Mouse (Mus musculus) embryonic facial prominence, embryonic 14.5 days (tissue): ENCODE results near the gene Nme8. TPM values are rescaled to one million over a fixed set of nuclear protein-coding genes. Genes with fewer than 3 reads are reported as not detected.

Source experiments
- ATAC-seq: fragments of 200-750 bp; cut with Nextera tagmentation; 2 replicates; pipeline ENCODE4 v1.8.0; 2017; ENCODE audit warnings: low read depth, moderate number of reproducible peaks, moderate TSS enrichment
- DNase-seq: peaks from one replicate; pipeline ENCODE4 v3.0.0-alpha.2; 2015; ENCODE audit warnings: low spot score
- H3K27ac ChIP-seq: fragments of 300-500 bp; sonication (generic); replicated peaks from 2 replicates; pipeline ENCODE4 v1.5.1; 2014; ENCODE audit warnings: low read depth, mild to moderate bottlenecking, low read length, moderate library complexity
- H3K27me3 ChIP-seq: fragments of 300-500 bp; sonication (generic); replicated peaks from 2 replicates; pipeline ENCODE4 v1.6.1; 2014; ENCODE audit warnings: low read length; ENCODE audit not compliant: control insufficient read depth, insufficient read depth
- H3K36me3 ChIP-seq: fragments of 300-500 bp; sonication (generic); 2 replicates; pipeline ENCODE4 v1.6.1; 2014; ENCODE audit warnings: low read length, mixed read lengths; ENCODE audit not compliant: control insufficient read depth, insufficient read depth
- H3K4me1 ChIP-seq: fragments of 300-500 bp; sonication (generic); 2 replicates; pipeline ENCODE4 v1.6.1; 2014; ENCODE audit warnings: antibody characterized with exemption, low read length; ENCODE audit not compliant: control insufficient read depth, insufficient read depth
- H3K4me2 ChIP-seq: fragments of 300-500 bp; sonication (generic); 2 replicates; pipeline ENCODE4 v1.6.1; 2014; ENCODE audit warnings: low read depth, mild to moderate bottlenecking, low read length, moderate library complexity, mixed read lengths
- H3K4me3 ChIP-seq: fragments of 300-500 bp; sonication (generic); 2 replicates; pipeline ENCODE4 v1.5.1; 2014; ENCODE audit warnings: low read depth, mild to moderate bottlenecking, low read length
- H3K9ac ChIP-seq: fragments of 300-500 bp; sonication (generic); 2 replicates; pipeline ENCODE4 v1.6.1; 2014; ENCODE audit warnings: low read depth, mild to moderate bottlenecking, low read length, moderate library complexity, mixed read lengths
- H3K9me3 ChIP-seq: fragments of 300-500 bp; sonication (generic); 2 replicates; pipeline ENCODE4 v1.6.1; 2016; ENCODE audit warnings: low read length; ENCODE audit not compliant: control insufficient read depth
- WGBS: fragments of 180-500 bp; shearing (Covaris S2); extraction: QIAGEN DNeasy Blood & Tissue Kit; methylation state at CpG from one replicate; pipeline ENCODE4 v1.1.7; 2014; 5-methylcytosine and 5-hydroxymethylcytosine counted together
- polyA plus RNA-seq: library from polyadenylated mRNA; unstranded; fragments of >200 nt; fragmentation: Nextera tagmentation; extraction: Ambion mirVana; gene quantifications from 2 replicates; pipeline ENCODE4 v1.2.1, GENCODE M21; 2014

Nme8 gene
- polyA plus RNA-seq, 1 experiment from 2014 or later = not detected

DNA sequence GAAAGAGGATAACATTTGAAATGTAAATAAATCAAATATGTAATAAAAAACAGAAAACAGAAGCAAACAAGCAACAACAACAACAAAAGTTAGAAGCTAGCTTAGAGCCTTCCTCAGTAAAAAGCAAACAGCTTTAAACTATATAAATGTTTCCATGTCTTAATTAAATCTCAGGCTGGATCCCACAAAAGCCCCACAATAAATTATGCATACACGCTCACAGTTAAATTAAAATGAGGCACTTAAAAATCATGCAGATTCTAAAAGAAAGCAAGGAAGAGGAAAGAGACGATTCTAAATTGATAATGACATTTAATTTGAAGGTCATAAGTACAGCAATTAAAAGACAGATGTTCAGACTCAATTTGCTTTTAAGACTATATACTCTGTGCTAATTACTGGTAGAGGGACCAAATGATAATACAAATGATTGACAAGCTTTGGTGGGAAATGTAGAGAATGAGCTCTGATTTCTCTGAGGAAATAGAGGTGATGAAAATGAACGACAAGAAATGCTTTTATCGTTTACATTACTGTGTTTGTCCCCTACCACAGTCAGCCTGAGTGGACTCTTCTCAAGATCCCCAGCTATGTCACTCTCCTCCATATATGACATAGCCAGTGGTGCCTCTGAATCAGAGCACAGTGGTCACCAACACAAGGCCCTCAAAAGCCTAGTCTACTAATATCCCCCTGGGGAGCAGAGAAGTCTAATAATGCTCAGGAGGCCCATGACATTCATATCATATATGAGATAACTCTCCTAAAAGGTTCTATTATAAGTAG, 29.0 kb downstream of the Nme8 start:
- Histone ChIP-seq H3K36me3 (no peaks in the 10 kb centered on the region), H3K9ac (no peak overlapping the region), H3K4me3 (no peak overlapping the region), H3K27me3 (no peaks in the 10 kb centered on the region), H3K4me1 (no peaks in the 10 kb centered on the region), H3K9me3 (no peaks in the 10 kb centered on the region), H3K27ac (no peak overlapping the region), H3K4me2 (no peak overlapping the region)
- WGBS = 70% methylated on average over 4 of the region's 4 CpGs
- ATAC-seq (no peak), DNase-seq (no peak)

- no peak for ATAC-seq
- no peak overlapping the region for H3K4me3 ChIP-seq
- no peak for DNase-seq
- H3K4me1 ChIP-seq = no peaks in the 10 kb centered on the region
- no peak overlapping the region for H3K27ac ChIP-seq
- H3K9ac ChIP-seq = no peak overlapping the region
- no peak overlapping the region for H3K4me2 ChIP-seq
- H3K9me3 ChIP-seq = 0 out of 2 replicates have a peak, but pooled peaks cover 5% of the 10 kb centered on the region
- no peaks in the 10 kb centered on the region for H3K27me3 ChIP-seq
- H3K36me3 ChIP-seq = no peaks in the 10 kb centered on the region
- WGBS = 84% methylated on average over 2 of the region's 2 CpGs
Measured at GRCm38 (mm10) chr13:19652405-19652804, 45.2 kb downstream of the Nme8 start.

- Histone ChIP-seq H3K27ac (no peak overlapping the region), H3K9me3 (0 out of 2 replicates have a peak, but pooled peaks cover 5% of the 10 kb centered on the region), H3K9ac (no peak overlapping the region), H3K36me3 (no peaks in the 10 kb centered on the region), H3K4me2 (no peak overlapping the region), H3K4me3 (no peak overlapping the region), H3K4me1 (no peaks in the 10 kb centered on the region), H3K27me3 (no peaks in the 10 kb centered on the region)
- no peak for DNase-seq
- 94% methylated on average over 2 of the region's 2 CpGs for WGBS
- ATAC-seq = no peak
Measured at GRCm38 (mm10) chr13:19649824-19650223, 47.8 kb downstream of the Nme8 start.

DNA sequence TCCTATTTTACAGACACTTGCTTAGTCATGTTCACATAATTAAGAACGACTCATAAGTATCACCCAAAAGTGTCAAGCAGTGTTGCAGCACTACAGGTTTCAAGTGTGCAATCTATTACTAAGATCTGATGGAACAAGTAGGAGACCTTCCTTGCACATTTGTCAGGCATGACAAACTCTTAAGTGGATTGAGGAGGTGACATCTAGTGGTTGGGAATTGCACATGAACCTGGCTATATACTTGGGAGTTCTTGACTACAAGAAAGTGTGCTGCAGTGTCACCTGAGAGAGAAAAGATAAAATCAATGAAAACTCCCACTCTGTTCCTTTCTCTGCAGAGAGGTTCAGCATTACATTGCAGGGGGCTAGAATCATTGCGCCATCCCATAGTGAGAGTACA, 53.4 kb downstream of the Nme8 start:
- 73% methylated on average over 2 of the region's 2 CpGs for WGBS
- H3K9ac ChIP-seq = no peak overlapping the region
- no peaks in the 10 kb centered on the region for H3K9me3 ChIP-seq
- no peaks in the 10 kb centered on the region for H3K36me3 ChIP-seq
- DNase-seq (no peak), ATAC-seq (no peak)
- no peak overlapping the region for H3K4me2 ChIP-seq
- H3K4me3 ChIP-seq = no peak overlapping the region
- no peak overlapping the region for H3K27ac ChIP-seq
- no peaks in the 10 kb centered on the region for H3K27me3 ChIP-seq
- no peaks in the 10 kb centered on the region for H3K4me1 ChIP-seq

DNA sequence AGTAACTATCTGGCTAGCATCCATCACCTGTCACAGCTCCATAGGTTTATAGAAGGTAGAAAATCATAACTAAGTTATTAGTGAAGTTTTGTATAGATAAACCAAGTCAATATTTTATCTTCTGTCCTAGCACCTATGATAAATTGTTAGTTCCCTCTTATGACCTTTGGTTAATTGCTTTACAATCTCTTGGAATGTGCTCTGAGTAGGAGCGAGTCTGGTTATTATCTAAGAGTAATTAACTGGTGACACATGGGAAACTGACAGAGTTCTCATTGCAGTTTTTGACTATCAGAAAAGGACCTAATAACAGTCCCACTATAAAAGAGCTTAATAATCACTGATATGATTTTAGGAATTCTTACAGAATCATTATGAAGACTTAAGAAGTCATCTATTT, 54.1 kb downstream of the Nme8 start:
- no peak for DNase-seq
- Histone ChIP-seq H3K9me3 (no peaks in the 10 kb centered on the region), H3K4me3 (no peak overlapping the region), H3K36me3 (no peaks in the 10 kb centered on the region), H3K27me3 (no peaks in the 10 kb centered on the region), H3K27ac (no peak overlapping the region), H3K9ac (no peak overlapping the region), H3K4me1 (no peaks in the 10 kb centered on the region), H3K4me2 (no peak overlapping the region)
- 62% methylated on average over 1 of the region's 1 CpGs for WGBS
- no peak for ATAC-seq

DNA sequence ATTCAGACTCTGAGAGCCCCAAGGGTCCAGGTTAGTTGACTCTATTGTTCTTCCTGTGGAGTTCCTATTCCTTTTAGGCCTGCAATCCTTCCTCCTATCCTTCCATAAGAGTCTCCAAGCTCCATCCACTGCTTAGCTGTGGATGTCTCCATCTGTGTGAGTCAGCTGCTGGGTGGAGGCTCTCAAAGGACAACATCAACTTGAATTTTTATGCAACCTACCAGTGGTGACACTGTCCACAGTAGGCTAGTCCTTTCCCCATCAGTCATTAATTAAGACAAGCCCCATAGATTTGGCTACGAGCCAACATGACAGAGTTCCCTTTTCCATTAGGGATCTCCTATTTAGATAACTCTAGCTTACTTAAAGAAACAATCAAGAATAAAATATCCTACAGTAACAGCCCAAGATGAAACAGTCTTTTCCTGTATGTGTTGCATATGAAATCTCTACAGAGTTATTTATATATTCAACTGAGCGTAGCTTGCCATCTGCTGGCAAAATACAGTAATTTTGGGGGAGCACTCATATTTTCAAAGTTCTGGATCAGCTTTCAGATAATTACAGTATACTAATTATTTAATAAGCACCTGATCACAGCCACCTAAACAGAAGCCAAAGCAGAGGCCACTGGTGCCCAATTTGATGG, 57.3 kb downstream of the Nme8 start:
- 72% methylated on average over 2 of the region's 2 CpGs for WGBS
- no peaks in the 10 kb centered on the region for H3K27me3 ChIP-seq
- DNase-seq = peak; percentile 41

GRCm38 (mm10) chr13:19636131-19636530, 61.5 kb downstream of the Nme8 start:
- Histone ChIP-seq H3K4me1 (no peaks in the 10 kb centered on the region), H3K36me3 (no peaks in the 10 kb centered on the region), H3K9me3 (no peaks in the 10 kb centered on the region), H3K27me3 (no peaks in the 10 kb centered on the region), H3K4me3 (no peak overlapping the region), H3K4me2 (no peak overlapping the region), H3K27ac (no peak overlapping the region), H3K9ac (no peak overlapping the region)
- WGBS = 68% methylated on average over 4 of the region's 4 CpGs
- DNase-seq (peak; percentile 53), ATAC-seq (no peak)

More for the DNA sequence above, 57.3 kb downstream of the Nme8 start:
- no peak; the same call in 1 of the 2 replicates for ATAC-seq
- H3K27ac ChIP-seq = no peak overlapping the region
- H3K9me3 ChIP-seq = no peaks in the 10 kb centered on the region
- H3K4me3 ChIP-seq = no peak overlapping the region
- H3K4me2 ChIP-seq = no peak overlapping the region
- H3K4me1 ChIP-seq = no peaks in the 10 kb centered on the region
- no peaks in the 10 kb centered on the region for H3K36me3 ChIP-seq
- H3K9ac ChIP-seq = no peak overlapping the region

DNA sequence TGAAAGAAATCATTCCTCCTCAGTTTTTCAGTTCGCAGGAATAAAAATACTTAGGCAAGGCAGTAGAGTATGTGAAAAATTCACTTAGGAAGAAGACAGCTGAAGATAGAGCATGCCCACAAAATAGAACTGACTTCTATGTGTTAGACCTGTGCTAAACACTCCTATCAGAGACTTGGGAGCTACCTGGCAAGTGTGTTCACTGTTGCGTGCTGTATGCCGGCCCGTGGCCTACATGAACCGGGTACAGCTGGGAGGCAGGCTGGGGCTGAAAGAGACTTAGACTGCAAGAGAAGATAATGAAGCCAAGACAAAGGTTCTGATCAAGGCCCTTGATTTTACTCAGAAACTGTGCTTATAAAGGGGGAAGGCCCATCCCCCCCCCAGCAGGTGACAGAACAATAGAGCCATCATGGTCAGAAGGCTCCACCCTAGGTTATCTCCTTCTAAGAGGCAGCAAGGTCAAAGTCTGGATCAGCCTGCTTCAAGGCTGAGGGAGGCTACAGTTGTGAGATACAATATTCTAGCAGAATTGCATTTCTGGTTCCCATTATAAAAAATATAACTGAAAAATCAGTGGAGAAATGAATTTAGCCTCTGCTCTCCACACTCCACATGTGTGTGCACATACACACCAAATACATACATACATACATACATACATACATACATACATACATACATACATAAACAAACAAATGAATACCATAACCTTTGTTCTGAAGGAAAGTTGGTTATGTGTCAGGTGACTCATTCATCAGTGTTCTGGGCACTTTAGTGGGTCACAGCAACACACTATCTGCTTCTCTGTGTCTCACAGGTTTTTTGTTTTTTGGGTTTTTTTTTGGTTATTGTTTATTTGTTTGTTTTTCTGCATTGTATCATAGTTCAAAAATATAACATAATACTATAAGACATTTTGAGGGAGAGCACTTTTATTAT, 66.6 kb downstream of the Nme8 start:
- 92% methylated on average over 5 of the region's 5 CpGs for WGBS
- Histone ChIP-seq H3K27me3 (no peaks in the 10 kb centered on the region), H3K4me1 (no peaks in the 10 kb centered on the region), H3K4me2 (no peak overlapping the region), H3K4me3 (no peak overlapping the region), H3K9ac (no peak overlapping the region), H3K36me3 (no peaks in the 10 kb centered on the region), H3K9me3 (no peaks in the 10 kb centered on the region), H3K27ac (no peak overlapping the region)
- no peak for DNase-seq
- no peak for ATAC-seq
